Mouse (Mus musculus) ovary, postnatal 14 days (tissue): ENCODE measurements around the gene Cdsn.
"Not testable (repeated sequence)": the region's sequence is repeated elsewhere in the genome, so short reads cannot be mapped to it uniquely, and the experiment has no call there.

Experiments
- DNase-seq: peaks from one replicate; pipeline ENCODE4 v3.0.0; 2022; ENCODE audit warnings: low spot score

Cdsn gene

DNA sequence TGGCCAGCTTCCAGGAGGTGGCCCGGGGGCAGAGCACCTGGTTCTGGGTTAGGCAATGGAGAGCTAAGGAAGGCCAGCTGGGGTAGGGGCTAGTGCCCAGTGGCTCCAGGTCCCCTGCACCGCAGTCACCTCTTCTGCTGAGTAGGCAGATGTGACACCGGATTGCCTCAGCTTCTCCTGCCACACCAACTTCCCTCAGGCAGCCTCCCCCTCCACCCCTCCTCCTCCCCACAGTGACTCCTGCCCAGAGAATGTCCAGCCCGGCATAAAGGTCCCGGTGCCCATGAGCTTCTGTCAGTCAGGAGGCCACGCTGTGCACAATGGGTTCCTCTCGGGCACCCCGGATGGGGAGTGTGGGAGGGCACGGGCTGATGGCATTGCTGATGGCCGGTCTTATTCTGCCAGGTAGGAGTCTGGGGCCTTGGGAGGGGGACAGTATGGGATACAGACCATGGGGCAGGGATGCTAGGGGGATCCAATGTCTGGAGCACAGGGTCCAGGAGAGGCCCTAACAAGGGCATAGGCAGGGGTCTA is at the start of gene Cdsn:
Gene Cdsn, plus strand, starts transcription at position 248 of the 534 bp plus-strand sequence.
- no peak for DNase-seq

DNA sequence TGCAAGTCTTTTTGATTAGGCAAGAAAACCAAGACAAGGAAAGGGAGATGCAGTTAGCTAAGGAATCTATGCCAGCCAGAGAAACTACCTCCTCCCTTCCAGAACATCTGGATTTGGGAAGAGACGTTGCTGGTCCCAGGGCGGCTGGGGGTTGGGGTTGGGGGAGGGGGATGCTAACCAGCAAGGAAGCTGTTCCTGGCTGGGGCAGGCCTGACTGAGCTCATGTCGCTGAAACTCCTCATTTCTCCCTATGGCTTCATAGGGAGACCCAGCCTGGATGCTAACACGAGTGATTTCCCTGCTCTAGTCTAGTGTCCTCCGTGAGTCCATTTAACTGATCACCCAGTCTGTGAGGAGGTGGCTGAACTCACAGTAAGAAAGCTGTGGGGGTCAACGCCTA is 49.7 kb upstream of the Cdsn start:
- DNase-seq = no peak

DNA sequence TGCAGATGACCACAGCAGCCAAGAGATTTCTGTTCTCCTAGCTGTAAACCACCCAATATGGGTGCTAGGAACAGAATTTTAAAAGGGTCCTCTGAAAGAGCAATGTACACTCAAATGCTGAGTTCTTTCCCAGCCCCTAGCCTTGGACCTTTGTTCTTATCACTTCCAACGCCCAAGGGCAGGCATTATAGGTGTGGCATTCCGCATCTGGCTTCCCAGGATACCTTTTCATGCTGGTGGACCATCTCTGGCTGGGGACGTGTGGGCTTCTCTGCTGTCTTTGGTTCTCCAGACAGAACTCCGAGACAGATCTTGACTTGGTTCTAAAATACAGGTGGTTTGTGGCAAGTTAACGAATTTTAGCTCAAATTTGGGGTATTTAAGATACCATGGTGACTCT is 49.2 kb upstream of the Cdsn start:
- DNase-seq = no peak

DNA sequence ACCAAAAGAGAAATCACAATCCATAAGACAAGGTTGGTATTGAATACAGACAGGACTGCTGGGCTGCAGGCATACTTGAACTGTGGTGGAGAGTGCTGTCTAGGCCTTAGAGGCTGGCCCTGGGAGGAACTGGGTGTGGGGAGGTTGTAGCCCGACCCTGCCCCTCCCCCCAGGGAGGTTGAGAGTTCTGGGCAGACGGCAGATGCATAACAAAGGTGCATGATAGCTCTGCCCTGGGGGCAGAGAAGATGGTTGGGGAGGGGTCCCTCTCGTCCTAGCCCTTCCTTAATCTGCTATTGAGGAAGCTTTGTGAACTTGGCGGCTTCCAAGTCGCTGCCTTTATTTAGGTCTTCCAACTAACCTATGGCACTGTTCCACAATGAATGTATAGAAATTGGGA is 48.1 kb upstream of the Cdsn start:
- no peak for DNase-seq

DNA sequence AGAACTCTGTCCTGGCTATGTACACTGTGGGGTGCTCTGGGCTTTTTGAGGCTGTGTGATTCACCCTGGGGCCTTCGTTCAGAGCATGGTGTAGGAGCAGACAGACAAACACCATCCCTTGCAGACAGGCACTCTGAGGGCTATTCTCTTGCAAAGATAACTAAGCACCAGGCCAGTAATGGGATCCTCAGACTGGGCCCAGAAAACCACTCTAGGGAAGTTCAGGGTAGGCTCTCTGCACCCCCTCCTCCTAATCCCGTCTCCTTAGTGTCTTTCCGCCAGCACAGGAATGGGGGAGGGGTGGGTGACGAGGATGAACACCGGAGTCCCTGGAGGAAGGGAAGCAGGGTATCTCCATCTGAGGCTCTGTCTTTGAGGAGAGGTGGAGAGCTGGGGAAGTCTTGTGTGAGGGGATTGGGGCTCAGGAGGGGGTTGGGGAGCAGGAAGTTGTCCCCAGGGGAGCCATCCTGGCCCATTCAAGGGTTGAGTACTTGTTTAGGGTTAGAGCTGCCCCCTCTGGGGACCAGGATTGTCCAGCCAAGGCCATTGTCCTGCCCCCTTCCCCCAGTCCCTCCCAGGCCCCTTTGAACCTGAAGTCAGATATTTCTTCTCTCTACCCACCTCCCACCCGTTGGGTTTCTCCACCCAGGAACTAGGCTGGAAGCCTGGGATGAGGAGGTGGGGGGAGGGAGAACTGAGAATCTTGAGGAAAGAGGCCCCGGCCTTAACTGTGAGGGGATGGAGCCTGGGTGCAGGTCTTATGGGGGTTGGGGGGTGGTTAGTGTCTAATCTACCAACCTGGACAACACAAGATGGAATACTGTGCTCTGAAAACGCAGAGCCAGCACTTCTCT is 47.1 kb upstream of the Cdsn start:
- DNase-seq = no peak

DNA sequence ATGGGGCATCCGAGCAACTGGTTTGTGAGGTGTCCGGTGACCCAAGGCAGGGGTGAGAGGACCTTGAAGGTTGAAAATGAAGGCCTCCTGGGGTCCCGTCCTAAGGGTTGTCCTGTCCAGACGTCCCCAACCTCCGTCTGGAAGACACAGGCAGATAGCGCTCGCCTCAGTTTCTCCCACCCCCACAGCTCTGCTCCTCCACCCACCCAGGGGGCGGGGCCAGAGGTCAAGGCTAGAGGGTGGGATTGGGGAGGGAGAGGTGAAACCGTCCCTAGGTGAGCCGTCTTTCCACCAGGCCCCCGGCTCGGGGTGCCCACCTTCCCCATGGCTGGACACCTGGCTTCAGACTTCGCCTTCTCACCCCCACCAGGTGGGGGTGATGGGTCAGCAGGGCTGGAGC is 46.2 kb upstream of the Cdsn start, which contains the start of gene Pou5f1:
Gene Pou5f1, plus strand, starts transcription at position 243 of the 400 bp plus-strand sequence.
- DNase-seq = no peak

DNA sequence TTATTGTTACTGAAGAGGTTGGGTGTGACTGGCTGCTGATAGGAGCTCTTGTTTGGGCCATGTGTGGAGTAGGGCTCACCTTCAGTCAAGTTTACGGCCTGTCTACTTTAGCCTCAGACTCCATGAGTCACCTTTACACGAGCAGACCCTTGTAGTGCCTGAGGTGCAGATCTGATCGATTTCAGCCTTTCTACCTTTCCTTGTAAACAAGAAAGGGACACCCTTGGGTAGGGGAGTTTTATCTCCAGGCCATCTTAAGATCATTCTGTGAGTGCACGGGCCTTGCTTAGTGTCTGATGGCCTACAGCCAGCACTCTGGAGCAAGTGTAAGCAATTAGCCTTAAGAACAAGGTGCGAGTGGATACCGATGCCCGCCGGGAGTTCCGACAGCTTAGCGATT is 45.0 kb upstream of the Cdsn start:
- DNase-seq = no peak

DNA sequence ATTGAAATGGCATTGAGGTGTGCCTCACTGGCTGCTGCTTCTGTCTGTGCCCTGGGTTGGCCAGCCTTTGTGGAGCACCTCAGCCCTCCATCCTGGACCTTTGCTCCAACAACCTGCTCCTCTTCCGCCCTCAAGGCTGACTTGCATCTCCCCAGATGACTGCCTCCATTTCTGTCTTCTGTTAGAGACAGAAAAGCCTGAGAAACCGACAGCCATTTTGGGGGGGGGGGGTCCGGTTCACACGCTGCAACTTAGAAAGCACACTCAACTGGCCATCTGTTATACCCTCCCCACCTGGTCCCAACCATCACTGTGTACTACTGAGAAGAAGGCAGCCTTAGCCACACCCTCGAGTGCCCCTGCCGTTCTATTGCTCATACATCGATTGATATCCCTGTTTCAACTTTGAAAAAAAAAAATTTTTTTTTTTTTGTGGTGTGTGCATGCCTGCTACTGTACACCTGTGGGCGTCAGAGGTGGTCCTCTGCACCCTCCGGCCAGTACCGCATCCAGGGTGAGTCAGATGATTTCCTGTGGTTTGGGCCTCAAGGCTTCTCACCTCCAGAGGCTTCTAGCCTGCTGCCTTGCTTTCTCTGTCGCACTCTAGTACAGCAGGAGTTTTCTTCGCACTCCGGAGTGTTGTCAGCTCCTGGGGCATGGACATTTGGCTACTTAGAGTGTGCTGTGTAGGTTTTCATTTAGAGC is 44.2 kb upstream of the Cdsn start:
- DNase-seq = no peak

DNA sequence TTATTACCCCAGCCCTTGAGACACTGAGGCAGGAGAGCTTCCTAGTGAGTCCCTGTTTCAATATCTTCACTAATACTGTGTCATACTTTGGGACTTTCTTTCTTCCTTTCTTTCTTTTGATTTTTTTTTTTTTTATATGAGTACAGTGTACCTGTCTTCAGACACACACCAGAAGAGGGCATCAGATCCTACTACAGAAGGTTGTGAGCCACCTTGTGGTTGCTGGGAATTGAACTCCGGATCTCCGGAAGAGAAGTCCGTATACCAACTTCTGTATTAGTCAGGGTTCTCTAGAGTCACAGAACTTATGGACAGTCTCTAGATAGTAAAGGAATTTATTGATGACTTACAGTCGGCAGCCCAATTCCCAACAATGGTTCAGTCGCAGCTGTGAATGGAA is 43.6 kb upstream of the Cdsn start:
- DNase-seq = not testable (repeated sequence)

DNA sequence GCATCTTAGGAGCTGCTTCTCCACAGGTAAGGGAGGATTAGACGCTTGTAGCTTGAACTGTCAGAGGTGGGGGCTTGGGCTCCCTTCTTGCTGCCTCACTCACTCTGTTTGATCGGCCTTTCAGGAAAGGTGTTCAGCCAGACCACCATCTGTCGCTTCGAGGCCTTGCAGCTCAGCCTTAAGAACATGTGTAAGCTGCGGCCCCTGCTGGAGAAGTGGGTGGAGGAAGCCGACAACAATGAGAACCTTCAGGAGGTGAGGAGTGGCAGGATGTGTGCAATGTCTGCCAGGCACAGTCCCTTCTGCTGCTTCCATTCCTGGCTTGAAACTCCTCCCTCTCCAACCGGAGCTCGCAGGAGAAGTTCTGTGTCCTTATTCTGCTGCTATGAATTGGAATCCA is 42.6 kb upstream of the Cdsn start:
- no peak for DNase-seq

DNA sequence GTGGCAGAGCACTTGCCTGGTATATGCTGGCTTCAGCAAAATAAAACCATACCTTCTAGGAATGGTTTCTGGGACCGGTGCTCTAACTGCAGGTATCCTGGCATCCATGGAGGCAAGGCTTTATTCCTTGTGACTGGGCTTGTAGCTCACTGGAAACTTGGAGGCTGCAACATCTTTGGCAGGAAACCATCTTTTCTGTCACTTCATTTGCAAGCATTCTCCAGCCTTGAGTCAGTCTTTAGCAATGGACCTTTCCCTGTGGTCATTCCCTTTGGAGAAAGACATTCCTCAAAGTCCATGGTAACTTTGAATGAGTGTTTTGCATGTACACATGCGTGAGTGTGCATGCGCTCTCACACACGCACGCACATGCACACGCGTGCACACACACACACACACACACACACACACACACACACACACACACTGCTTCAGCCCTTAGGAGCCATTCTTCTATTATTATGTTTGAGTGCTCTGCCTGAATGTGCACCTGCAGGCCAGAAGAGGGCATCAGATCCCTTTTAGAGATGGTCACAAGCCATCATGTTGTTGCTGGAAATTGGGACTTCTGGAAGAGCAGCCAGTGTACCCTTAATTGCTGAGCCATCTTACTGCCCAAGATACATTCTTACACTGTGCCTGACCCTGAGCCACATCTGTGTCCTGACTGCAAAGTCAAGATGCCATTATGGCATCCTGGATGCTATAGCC is 38.9 kb upstream of the Cdsn start:
- DNase-seq = no peak

DNA sequence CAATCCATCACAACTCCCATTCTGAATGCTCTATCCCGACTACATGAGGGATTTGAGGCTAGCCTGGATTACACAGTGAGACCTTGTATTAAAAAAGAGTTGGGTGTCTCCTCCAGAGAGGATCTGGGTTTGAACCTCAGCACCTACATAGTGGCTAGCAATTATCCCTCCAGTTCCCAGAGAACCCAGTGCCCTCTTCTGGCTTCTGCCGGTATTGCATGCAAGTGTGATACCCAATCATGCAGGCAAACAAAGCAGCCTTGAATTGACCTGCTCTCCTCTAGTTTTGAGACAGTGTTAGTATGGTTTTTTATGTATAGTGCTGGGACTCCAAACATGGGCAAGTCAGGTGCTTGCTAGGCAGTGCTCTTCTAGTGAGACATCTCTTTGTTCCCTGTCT is 38.0 kb upstream of the Cdsn start:
- DNase-seq = peak; percentile 75

DNA sequence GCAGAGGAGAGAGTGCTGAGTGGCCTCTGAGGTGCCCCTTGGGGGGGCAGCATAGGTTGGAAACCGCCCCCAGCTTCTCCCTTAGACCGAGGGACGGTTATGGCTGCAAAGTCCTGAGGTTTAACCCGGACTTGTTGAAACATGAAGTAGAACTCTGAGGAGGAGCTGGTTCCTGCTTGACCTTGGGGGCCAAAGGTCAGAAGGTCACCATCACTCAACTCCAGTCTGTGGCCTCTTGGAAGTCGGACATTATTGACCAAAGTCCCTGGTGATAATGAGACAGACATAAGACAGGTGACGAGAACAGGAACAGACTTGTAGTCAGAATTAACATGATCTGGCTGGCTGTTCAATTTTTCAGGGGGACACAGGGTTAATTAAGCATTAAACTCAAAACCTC is 37.2 kb upstream of the Cdsn start:
- no peak for DNase-seq

DNA sequence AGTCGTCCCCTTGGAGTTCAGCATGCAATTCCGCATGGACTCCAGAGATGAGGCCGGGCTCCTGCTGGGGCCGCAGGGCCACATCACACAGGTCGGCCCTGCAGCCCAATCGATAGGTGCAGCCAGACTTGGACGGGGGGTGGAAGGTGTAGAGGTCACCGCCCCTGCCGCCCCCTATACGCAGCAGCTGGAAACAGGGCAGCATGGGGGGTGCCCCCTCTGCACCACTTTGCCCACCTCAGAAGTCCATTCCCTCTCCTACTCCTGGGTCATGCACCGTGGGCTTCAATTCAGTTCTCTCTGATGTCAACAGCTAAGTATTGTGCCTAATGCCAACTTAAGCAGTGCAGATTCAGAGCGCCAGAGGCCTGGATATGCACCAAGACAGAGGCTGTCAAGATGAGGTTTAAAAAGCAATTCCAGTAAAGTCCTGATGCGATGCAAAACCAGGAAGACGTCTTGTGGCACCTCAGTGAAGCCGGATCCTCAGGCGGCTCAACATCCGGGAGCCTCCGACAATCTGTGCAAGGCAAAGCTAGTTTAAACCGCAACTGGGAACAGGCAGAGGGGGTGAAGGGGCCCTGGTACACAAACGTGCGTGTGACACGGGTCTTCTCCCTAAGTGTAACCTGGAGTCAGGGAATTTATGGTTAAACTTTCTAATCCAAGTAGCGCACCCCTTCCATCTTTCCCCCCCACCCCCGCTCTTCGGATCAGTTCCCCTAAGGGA is 35.9 kb upstream of the Cdsn start:
- DNase-seq = peak; percentile 36

DNA sequence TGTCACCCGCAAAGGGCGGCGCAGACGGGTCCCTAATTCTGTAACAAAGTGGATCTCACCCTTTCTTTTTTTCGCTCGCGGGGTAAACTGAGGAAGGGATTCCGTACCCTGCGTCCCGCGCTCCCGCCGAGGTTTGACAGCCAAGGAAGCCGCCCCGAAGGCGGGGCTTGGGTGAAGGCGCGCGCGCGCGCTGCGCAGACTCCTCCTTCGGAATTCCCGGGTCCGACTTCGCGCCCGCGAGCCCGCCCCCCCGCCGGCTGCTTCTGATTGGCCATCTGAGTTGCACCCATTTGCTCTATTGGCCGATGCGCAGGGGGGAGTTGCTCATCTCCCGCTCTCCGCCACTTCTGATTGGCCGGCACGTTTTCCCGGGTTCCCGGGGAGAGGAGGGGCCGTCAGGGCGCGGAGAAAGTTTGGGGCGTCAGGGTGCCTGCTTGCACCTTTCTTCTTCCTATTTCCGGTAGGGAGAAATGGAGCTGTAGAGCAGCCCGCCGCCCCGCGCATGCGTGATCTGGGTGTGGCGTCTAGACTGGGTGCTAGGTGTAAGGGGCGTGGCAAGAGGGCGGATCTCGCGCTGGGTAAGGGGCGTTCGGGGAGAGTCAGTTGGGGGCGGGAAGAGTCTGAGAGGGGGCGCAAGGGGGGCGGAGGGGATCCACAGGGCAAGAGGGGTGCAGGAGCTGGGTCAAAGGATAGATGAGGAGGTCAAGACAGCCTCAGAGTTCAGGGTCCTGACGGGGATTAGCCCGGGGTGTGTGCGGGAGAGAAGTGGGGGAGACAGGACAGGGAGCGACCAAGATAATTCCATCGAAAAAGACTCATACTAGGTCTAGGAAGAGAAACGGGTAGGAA is 35.1 kb upstream of the Cdsn start, which contains the start of the genes Tcf19 and Cchcr1:
Gene Tcf19, minus strand, starts transcription at position 173 of the 849 bp plus-strand sequence.
Gene Cchcr1, plus strand, starts transcription at position 449 of the 849 bp plus-strand sequence.
- DNase-seq = peak; percentile 91

DNA sequence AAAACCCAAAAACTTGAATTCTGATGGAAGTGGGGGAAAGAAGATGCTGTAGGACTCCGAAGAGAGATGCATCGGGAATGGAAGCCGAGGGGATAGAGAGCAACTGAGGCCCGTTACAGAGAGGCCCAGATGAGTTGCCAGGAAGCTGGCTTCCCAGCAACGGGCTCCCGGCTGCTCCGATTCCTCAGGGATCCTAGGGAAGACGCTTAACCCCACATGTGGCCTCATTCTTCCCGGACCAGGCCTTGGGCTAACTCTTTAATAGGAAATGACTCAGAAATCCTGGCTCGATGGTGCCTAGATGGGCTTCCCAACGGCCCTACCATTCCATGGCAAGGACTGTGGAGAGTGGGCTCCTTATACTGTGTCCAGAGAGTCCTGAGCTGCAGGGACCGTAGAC is 34.4 kb upstream of the Cdsn start:
- no peak for DNase-seq

DNA sequence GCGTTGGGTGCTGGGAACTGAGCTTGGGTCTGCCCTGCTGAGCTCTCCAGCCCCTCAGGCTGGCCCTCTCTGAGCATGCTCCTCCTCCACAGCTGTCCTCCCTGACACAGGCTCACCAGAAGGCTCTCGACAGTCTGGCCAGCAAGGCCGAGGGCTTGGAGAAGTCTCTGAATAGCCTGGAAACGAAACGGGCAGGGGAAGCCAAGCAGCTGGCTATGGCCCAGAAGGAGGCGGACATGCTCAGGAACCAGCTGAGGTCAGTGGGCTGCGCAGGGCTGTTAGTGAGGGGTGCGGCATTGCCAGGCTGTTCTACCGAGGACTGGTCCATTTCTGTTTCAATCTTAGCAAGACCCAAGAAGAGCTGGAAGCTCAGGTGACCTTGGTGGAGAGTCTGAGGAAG is 27.6 kb upstream of the Cdsn start:
- no peak for DNase-seq

DNA sequence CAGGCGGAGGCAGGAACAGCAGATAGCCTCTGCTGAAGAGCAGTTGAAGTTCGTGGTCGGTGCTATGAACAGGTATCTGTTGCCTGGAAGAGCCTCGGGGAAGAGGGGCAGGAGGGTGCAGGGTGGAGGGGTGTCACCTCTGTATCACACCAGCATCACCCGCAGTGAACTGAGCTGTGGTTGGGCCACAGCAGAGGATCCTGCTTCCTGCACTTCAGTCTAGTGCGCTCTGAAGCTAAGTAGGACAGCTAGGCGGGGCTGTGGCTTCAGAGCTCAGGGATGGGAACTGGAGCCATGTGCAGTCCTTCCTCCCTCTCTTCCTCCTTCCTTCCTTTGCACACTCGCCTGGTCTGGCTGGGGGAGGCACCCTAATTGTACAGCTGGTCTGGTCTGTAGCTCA is 25.3 kb upstream of the Cdsn start:
- no peak for DNase-seq

DNA sequence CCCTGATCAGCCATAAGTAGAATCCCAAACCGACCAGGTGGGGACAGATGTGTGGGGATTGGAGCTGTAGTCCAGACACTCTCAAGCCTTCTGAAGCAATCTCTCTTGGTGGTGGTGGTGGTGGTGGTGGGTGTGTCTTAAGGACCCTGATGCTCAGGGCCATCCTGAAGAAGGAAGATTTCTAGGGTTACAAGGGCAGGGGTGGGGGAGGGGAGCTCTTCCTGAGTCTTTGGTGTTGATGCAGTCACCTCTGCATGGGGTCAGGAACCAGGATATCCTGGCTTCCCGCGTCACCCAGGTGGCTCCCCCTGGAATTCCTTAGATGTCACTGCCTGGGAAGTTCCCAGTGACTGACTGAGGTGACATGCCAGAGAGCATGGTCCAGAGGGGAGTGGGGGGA is 19.6 kb upstream of the Cdsn start:
- DNase-seq = no peak

DNA sequence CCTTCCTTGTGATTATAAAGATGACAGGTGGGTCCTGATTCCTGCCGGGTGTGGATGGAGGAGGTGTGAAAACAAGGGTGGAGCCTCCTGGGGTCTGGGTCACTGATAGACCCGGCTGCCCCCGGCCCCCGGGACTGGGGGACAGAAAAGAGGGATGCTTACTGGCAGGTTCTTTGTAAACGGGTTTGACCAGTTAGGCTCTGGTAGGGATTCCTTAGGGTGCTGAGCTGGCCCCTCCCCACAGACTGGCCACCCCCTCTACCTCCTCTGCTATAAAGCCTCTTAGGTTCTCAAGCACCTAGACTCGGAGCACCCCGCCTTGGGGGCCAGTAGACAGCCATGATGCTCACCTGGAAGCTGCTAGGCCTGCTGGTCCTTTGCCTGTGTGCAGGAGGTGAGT is 19.0 kb upstream of the Cdsn start, which contains the start of gene Psors1c2:
Gene Psors1c2, plus strand, starts transcription at position 301 of the 400 bp plus-strand sequence.
- DNase-seq = no peak

DNA sequence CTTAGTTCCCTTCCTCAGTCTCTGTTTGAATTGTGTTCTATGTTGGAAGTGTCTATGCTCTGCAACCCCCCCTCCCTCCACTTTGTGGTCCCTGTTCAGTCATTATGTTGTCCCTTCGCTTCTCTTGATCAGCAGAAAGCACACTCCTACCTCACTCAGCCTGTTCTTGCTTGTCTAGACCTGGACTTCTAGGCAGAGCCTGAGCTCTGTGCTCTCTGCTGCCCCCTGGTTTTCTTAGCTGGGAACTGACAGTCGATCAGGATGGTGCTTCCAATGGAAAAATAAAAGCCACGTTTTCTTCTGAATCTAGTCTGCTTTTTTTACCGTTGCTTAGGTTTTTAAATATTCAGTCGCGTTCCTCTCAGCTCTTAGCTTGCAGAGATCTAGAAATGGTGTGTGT is 17.6 kb upstream of the Cdsn start:
- peak; percentile 73 for DNase-seq
